Mouse (Mus musculus) small intestine, adult 2 months (tissue): ENCODE measurements around the gene Ppp2r5b. TPM values are rescaled to one million over a fixed set of nuclear protein-coding genes. Genes with fewer than 3 reads are reported as not detected.

ENCODE experiments used
- H3K27ac ChIP-seq: fragments of 200-500 bp; 2 replicates; pipeline ENCODE4 v1.5.1; 2012; ENCODE audit warnings: low read depth, low read length, control low read depth, inconsistent platforms; ENCODE audit not compliant: insufficient read depth
- H3K27me3 ChIP-seq: fragments of 200-500 bp; 2 replicates; pipeline ENCODE4 v1.6.1; 2012; ENCODE audit warnings: mild to moderate bottlenecking, moderate library complexity, low read length, inconsistent platforms; ENCODE audit not compliant: control insufficient read depth, insufficient read depth
- H3K36me3 ChIP-seq: fragments of 200-500 bp; 2 replicates; pipeline ENCODE4 v1.6.1; 2012; ENCODE audit warnings: mild to moderate bottlenecking, low read length, control low read depth, inconsistent platforms; ENCODE audit not compliant: control insufficient read depth, insufficient read depth
- H3K4me1 ChIP-seq: fragments of 200-500 bp; 2 replicates; pipeline ENCODE4 v1.6.1; 2012; ENCODE audit warnings: low read length, inconsistent platforms, mixed read lengths; ENCODE audit not compliant: control insufficient read depth, insufficient read depth, insufficient read length
- H3K4me3 ChIP-seq: fragments of 200-500 bp; 2 replicates; pipeline ENCODE4 v1.5.1; 2012; ENCODE audit warnings: low read depth, mild to moderate bottlenecking, control low read depth, inconsistent platforms, low read length, moderate library complexity
- CTCF ChIP-seq: fragments of 200-500 bp; IDR thresholded peaks from 2 replicates; pipeline ENCODE4 v1.5.1; 2012; ENCODE audit warnings: low read depth, mild to moderate bottlenecking, control low read depth, inconsistent platforms, low read length, moderate library complexity, mixed read lengths; ENCODE audit not compliant: insufficient replicate concordance, insufficient read length; ENCODE audit errors: extremely low read depth
- POLR2A ChIP-seq: fragments of 200-500 bp; IDR thresholded peaks from 2 replicates; pipeline ENCODE4 v1.6.1; 2012; ENCODE audit warnings: low read depth, mild to moderate bottlenecking, control low read depth, inconsistent platforms, low read length, moderate library complexity
- WGBS: fragments of 180-500 bp; shearing (Covaris S2); methylation state at CpG from one replicate; pipeline ENCODE4 v1.1.7; 2018; 5-methylcytosine and 5-hydroxymethylcytosine counted together
- polyA plus RNA-seq: library from polyadenylated mRNA; depleted of rRNA; stranded (reverse); fragments of >200 nt; gene quantifications from 2 replicates; pipeline ENCODE4 v1.2.3, GENCODE M21; 2012

Gene Ppp2r5b
- polyA plus RNA-seq, 1 experiment: 112 TPM

GRCm38 (mm10) chr19:6267306-6268169 is 31.9 kb upstream of the Ppp2r5b start:
- WGBS: 16% methylated on average over 11 of the region's 11 CpGs
- TF ChIP-seq POLR2A (no peak; the same call in 1 of the 2 replicates), CTCF (no peak)
- Histone ChIP-seq H3K4me3 (no peak overlapping the region), H3K36me3 (peaks cover 14% of the 10 kb centered on the region), H3K4me1 (peaks cover 27% of the 10 kb centered on the region), H3K27me3 (no peaks in the 10 kb centered on the region), H3K27ac (peak overlapping the region; percentile 64)

- Histone ChIP-seq H3K27me3 (no peaks in the 10 kb centered on the region), H3K4me1 (peaks cover 14% of the 10 kb centered on the region; the same call in 1 of the 2 replicates), H3K27ac (peak overlapping the region; percentile 99), H3K4me3 (peak overlapping the region; percentile 93), H3K36me3 (peaks cover 26% of the 10 kb centered on the region)
- WGBS: 18% methylated on average over 6 of the region's 6 CpGs
- TF ChIP-seq POLR2A: no peak
- peak; percentile 30; the same call in 1 of the 2 replicates for TF ChIP-seq CTCF
Observed at GRCm38 (mm10) chr19:6265727-6266182, 30.1 kb upstream of the Ppp2r5b start.

- Histone ChIP-seq H3K27me3 (no peaks in the 10 kb centered on the region), H3K4me3 (peak overlapping the region; percentile 93), H3K27ac (peak overlapping the region; percentile 99), H3K36me3 (peaks cover 33% of the 10 kb centered on the region), H3K4me1 (peaks cover 9% of the 10 kb centered on the region; the same call in 1 of the 2 replicates)
- no peak for TF ChIP-seq POLR2A
- no peak for TF ChIP-seq CTCF
- WGBS: 34% methylated on average over 8 of the region's 8 CpGs
Observed at GRCm38 (mm10) chr19:6264945-6265344, 29.3 kb upstream of the Ppp2r5b start.

GRCm38 (mm10) chr19:6264200-6264599 is 28.5 kb upstream of the Ppp2r5b start:
- Histone ChIP-seq H3K4me1 (peaks cover 5% of the 10 kb centered on the region; the same call in 1 of the 2 replicates), H3K36me3 (peaks cover 35% of the 10 kb centered on the region), H3K27me3 (no peaks in the 10 kb centered on the region), H3K27ac (peak overlapping the region; percentile 99), H3K4me3 (peak overlapping the region; percentile 93)
- WGBS: 11% methylated on average over 9 of the region's 9 CpGs
- TF ChIP-seq POLR2A (peak; percentile 94), CTCF (no peak)

DNA sequence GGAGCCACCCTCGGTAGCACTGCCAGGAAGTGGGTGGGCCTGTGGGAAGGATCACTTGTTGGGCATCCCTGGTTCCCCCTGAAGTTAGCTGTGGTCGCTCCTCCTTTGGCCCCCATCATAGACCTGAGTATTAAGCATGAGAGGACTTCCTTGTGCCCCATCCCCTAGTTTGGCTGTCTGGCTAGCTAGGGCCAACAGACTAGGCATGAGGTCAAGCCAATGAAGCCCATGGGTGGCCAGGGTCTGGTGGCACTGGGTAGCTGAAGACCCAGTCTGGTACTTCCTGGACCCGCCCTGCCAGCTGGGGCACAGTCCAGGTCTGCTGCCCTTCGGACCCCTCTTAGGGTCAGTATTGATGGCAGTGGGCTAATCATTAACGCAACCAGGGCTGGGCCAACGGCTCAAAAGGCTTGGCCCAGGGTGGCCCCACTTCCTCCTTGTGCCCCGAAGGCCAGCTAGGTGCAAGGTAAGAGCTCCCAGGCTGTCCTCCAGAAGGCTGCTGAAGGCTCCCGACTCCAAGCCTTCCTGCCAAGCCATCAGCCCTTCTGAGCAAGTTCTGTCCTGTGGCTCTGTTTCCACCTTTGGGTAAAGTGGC is 27.3 kb upstream of the Ppp2r5b start:
- TF ChIP-seq CTCF (no peak), POLR2A (peak; percentile 97)

GRCm38 (mm10) chr19:6262222-6262621 is 26.6 kb upstream of the Ppp2r5b start:
- 39% methylated on average over 7 of the region's 7 CpGs for WGBS
- H3K27ac ChIP-seq: peak overlapping the region; percentile 97
- TF ChIP-seq CTCF (peak; percentile 89), POLR2A (0 out of 2 replicates have a peak, but pooled peaks have one; percentile 13)

More for the DNA sequence above, 27.3 kb upstream of the Ppp2r5b start:
- Histone ChIP-seq H3K27ac (peak overlapping the region; percentile 99), H3K4me1 (peaks cover 5% of the 10 kb centered on the region; the same call in 1 of the 2 replicates), H3K36me3 (peaks cover 45% of the 10 kb centered on the region), H3K27me3 (no peaks in the 10 kb centered on the region), H3K4me3 (peak overlapping the region; percentile 93)
- 29% methylated on average over 8 of the region's 8 CpGs for WGBS

GRCm38 (mm10) chr19:6261379-6261778 is 25.7 kb upstream of the Ppp2r5b start:
- 92% methylated on average over 14 of the region's 14 CpGs for WGBS
- H3K4me1 ChIP-seq: peaks cover 5% of the 10 kb centered on the region; the same call in 1 of the 2 replicates
- H3K27me3 ChIP-seq: no peaks in the 10 kb centered on the region
- no peak overlapping the region for H3K4me3 ChIP-seq
- no peak overlapping the region for H3K27ac ChIP-seq
- H3K36me3 ChIP-seq: peaks cover 61% of the 10 kb centered on the region
- TF ChIP-seq POLR2A (no peak), CTCF (no peak)

More at GRCm38 (mm10) chr19:6262222-6262621, 26.6 kb upstream of the Ppp2r5b start:
- Histone ChIP-seq H3K4me3 (peak overlapping the region; percentile 43), H3K4me1 (peaks cover 5% of the 10 kb centered on the region; the same call in 1 of the 2 replicates), H3K27me3 (no peaks in the 10 kb centered on the region), H3K36me3 (peaks cover 52% of the 10 kb centered on the region)
